Comparison of ENCODE assay signal across 8 mouse cellular contexts in the genomic region with DNA sequence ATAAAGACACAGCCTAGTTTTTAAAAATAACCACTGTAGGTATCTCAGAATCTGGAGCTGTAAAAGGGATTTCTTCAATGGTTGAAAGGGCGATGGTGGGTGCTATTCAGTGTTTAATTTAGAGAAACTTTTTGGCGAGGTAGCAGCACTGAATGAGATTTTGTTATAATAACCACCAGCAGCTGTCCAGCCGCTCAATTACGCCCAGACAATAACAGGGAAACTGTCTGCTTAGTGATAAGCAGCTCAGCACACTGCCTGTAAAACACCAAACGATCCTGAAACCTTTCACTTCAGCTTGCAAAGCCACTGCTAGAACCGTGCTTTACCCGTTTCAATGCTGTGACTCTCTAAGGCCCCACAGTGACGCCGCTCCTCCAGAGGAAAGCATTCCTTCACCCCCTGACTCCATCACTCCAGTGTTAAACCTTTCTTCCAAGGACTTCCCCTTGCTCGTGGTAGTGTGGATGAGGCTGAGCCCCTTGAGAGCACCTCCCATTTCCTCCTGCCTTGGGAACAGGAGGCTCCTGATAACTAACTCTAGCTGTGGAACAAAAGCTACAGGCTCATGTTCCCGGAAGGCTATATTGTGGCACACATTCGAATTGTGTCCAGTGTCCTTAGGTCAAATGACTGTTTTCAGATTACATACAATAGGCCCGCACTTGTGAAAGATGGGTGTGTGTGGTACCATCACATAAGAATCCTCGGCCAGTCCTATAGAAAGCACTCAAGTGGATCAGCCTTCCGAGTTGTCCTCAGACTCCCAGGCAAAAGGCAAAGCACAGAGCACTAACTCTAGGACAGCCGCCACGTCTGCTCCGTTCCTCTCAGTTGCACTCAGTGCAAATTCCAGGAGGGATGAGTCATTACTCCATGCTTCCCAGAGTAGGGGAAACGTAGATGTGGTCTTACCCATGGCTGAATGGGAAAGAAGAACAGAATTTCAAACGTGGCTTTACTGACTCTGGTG.
DNase-seq lines count a peak whose midpoint lies in the region; ATAC-seq and TF ChIP-seq lines count a peak whose summit lies in the region.

No protein-coding gene starts in this region.

- no peak overlapping the region for H3K4me3 ChIP-seq in forebrain, embryonic 10.5 days
- no peak overlapping the region for H3K4me3 ChIP-seq in forebrain, embryonic 16.5 days (replicated peaks; ENCODE audit: low read length)
- H3K4me3 ChIP-seq in embryonic facial prominence, embryonic 11.5 days (ENCODE audit: low read depth, low read length) = no peak overlapping the region
- no peak overlapping the region for H3K4me3 ChIP-seq in intestine, embryonic 14.5 days (ENCODE audit: low read depth, low read length)
- H3K4me3 ChIP-seq in lung, embryonic 14.5 days (ENCODE audit: low read depth, low read length) = no peak overlapping the region

- H3K27ac ChIP-seq in forebrain, embryonic 10.5 days = peak overlapping the region; percentile 56
- no peak overlapping the region for H3K27ac ChIP-seq in forebrain, embryonic 16.5 days (ENCODE audit: low read length)
- no peak overlapping the region for H3K27ac ChIP-seq in embryonic facial prominence, embryonic 11.5 days (replicated peaks; ENCODE audit: low read depth, low read length)
- peak overlapping the region; percentile 57; the same call in 1 of the 2 replicates for H3K27ac ChIP-seq in intestine, embryonic 14.5 days (ENCODE audit: low read depth)
- peak overlapping the region; percentile 34; the same call in 1 of the 2 replicates for H3K27ac ChIP-seq in lung, embryonic 14.5 days (ENCODE audit: low read depth)

- H3K4me1 ChIP-seq in forebrain, embryonic 10.5 days = peaks cover 35% of the 10 kb centered on the region
- peaks cover 11% of the 10 kb centered on the region for H3K4me1 ChIP-seq in forebrain, embryonic 16.5 days (replicated peaks; ENCODE audit: control insufficient read depth, insufficient read depth, low read length)
- no peaks in the 10 kb centered on the region; the same call in 1 of the 2 replicates for H3K4me1 ChIP-seq in embryonic facial prominence, embryonic 11.5 days (ENCODE audit: control insufficient read depth, insufficient read depth, low read length)
- H3K4me1 ChIP-seq in intestine, embryonic 14.5 days (replicated peaks; ENCODE audit: control insufficient read depth, insufficient read depth, low read length) = peaks cover 8% of the 10 kb centered on the region
- H3K4me1 ChIP-seq in lung, embryonic 14.5 days (ENCODE audit: insufficient read depth) = peaks cover 4% of the 10 kb centered on the region

- TF ChIP-seq CTCF in lung, embryonic 14.5 days (IDR thresholded peaks at IDR 0.05; ENCODE audit: low read depth) = no peak

- H3K36me3 ChIP-seq in forebrain, embryonic 10.5 days (replicated peaks) = peaks cover 4% of the 10 kb centered on the region; the same call in 1 of the 2 replicates
- no peaks in the 10 kb centered on the region for H3K36me3 ChIP-seq in forebrain, embryonic 16.5 days (ENCODE audit: control insufficient read depth, insufficient read depth)
- no peaks in the 10 kb centered on the region for H3K36me3 ChIP-seq in embryonic facial prominence, embryonic 11.5 days (replicated peaks; ENCODE audit: control insufficient read depth, insufficient read depth, low read depth, low read length)
- H3K36me3 ChIP-seq in intestine, embryonic 14.5 days (ENCODE audit: control insufficient read depth, insufficient read depth, low read length) = no peaks in the 10 kb centered on the region
- H3K36me3 ChIP-seq in lung, embryonic 14.5 days (ENCODE audit: insufficient read depth) = no peaks in the 10 kb centered on the region

- WGBS in forebrain, embryonic 10.5 days = 59% methylated on average over 20 of the region's 20 CpGs
- WGBS in forebrain, embryonic 16.5 days = 39% methylated on average over 20 of the region's 20 CpGs
- 60% methylated on average over 20 of the region's 20 CpGs for WGBS in embryonic facial prominence, embryonic 11.5 days
- WGBS in intestine, embryonic 14.5 days = 41% methylated on average over 20 of the region's 20 CpGs
- 34% methylated on average over 20 of the region's 20 CpGs for WGBS in lung, embryonic 14.5 days

- no peak for DNase-seq in forebrain, embryonic 10.5 days (ENCODE audit: extremely low spot score, low spot score)
- peak; percentile 8 for DNase-seq in embryonic facial prominence, embryonic 11.5 days (ENCODE audit: low spot score)
- DNase-seq in intestine, embryonic 14.5 days (ENCODE audit: low spot score) = peak; percentile 63
- peak; percentile 44 for DNase-seq in lung, embryonic 14.5 days
- DNase-seq in right cerebral cortex, postnatal 36 days (ENCODE audit: low spot score in 2 of 2) = no peak
- DNase-seq in natural killer cell, adult 2 months (ENCODE audit: low spot score in 2 of 2) = no peak

- no peak; the same call in 1 of the 2 replicates for ATAC-seq in forebrain, embryonic 16.5 days
- ATAC-seq in embryonic facial prominence, embryonic 11.5 days (replicated peaks; ENCODE audit: insufficient number of reproducible peaks, low FRiP score, low TSS enrichment, low read depth) = no peak
- no peak for ATAC-seq in intestine, embryonic 14.5 days (replicated peaks; ENCODE audit: low FRiP score, low TSS enrichment, low read depth)
- ATAC-seq in lung, embryonic 14.5 days (ENCODE audit: insufficient read depth) = peak; percentile 66
- ATAC-seq in cerebellum, adult (ENCODE audit: insufficient number of reproducible peaks, low FRiP score, low TSS enrichment) = no peak

- H3K4me2 ChIP-seq in forebrain, embryonic 16.5 days (ENCODE audit: low read length) = no peak overlapping the region
- no peak overlapping the region for H3K4me2 ChIP-seq in embryonic facial prominence, embryonic 11.5 days (ENCODE audit: low read depth, low read length)
- H3K4me2 ChIP-seq in intestine, embryonic 14.5 days (ENCODE audit: low read length) = no peak overlapping the region
- H3K4me2 ChIP-seq in lung, embryonic 14.5 days = peak overlapping the region; percentile 15; the same call in 1 of the 2 replicates

- H3K9ac ChIP-seq in forebrain, embryonic 16.5 days (replicated peaks; ENCODE audit: low read depth, low read length) = no peak overlapping the region
- H3K9ac ChIP-seq in embryonic facial prominence, embryonic 11.5 days (replicated peaks; ENCODE audit: low read length) = no peak overlapping the region
- H3K9ac ChIP-seq in intestine, embryonic 14.5 days (ENCODE audit: low read length) = no peak overlapping the region
- H3K9ac ChIP-seq in lung, embryonic 14.5 days = no peak overlapping the region

- no peaks in the 10 kb centered on the region for H3K9me3 ChIP-seq in forebrain, embryonic 10.5 days
- no peaks in the 10 kb centered on the region for H3K9me3 ChIP-seq in forebrain, embryonic 16.5 days (ENCODE audit: control insufficient read depth, low read length)
- H3K9me3 ChIP-seq in embryonic facial prominence, embryonic 11.5 days (replicated peaks; ENCODE audit: control insufficient read depth, low read length) = no peaks in the 10 kb centered on the region
- H3K9me3 ChIP-seq in intestine, embryonic 14.5 days (ENCODE audit: control insufficient read depth, low read length) = no peaks in the 10 kb centered on the region
- no peaks in the 10 kb centered on the region for H3K9me3 ChIP-seq in lung, embryonic 14.5 days (ENCODE audit: low read depth, low read length)

- no peaks in the 10 kb centered on the region for H3K27me3 ChIP-seq in forebrain, embryonic 10.5 days (ENCODE audit: poor library complexity, severe bottlenecking)
- no peaks in the 10 kb centered on the region for H3K27me3 ChIP-seq in forebrain, embryonic 16.5 days (replicated peaks; ENCODE audit: control insufficient read depth, insufficient read depth, low read length)
- H3K27me3 ChIP-seq in embryonic facial prominence, embryonic 11.5 days (ENCODE audit: control insufficient read depth, insufficient read depth, low read length) = no peaks in the 10 kb centered on the region
- H3K27me3 ChIP-seq in intestine, embryonic 14.5 days (replicated peaks; ENCODE audit: control insufficient read depth, insufficient read depth, low read length) = no peaks in the 10 kb centered on the region
- no peaks in the 10 kb centered on the region for H3K27me3 ChIP-seq in lung, embryonic 14.5 days (ENCODE audit: insufficient read depth, low read length)

Comparison
In these comparisons a context has a peak if more than half of its experiments do, and no peak if none do; other contexts are left out.
1. H3K27ac ChIP-seq: peak in forebrain, embryonic 10.5 days (single experiment), intestine, embryonic 14.5 days (single experiment) and lung, embryonic 14.5 days (single experiment); none in forebrain, embryonic 16.5 days (single experiment) and embryonic facial prominence, embryonic 11.5 days (single experiment).
2. DNase-seq: peak in embryonic facial prominence, embryonic 11.5 days (single experiment), intestine, embryonic 14.5 days (single experiment) and lung, embryonic 14.5 days (single experiment); none in forebrain, embryonic 10.5 days (single experiment), right cerebral cortex, postnatal 36 days (0 of 2) and natural killer cell, adult 2 months (0 of 2).